Mouse (Mus musculus) olfactory bulb, adult 2 months (tissue): ENCODE data around the gene Glb1. TPM values are rescaled to one million over a fixed set of nuclear protein-coding genes. Genes with fewer than 3 reads are reported as not detected.
"Not testable (repeated sequence)": the region's sequence is repeated elsewhere in the genome, so short reads cannot be mapped to it uniquely, and the experiment has no call there.

Experiments
- H3K27ac ChIP-seq: fragments of 200-500 bp; 2 replicates; pipeline ENCODE4 v1.5.1; 2012; ENCODE audit warnings: low read depth, low read length; ENCODE audit not compliant: insufficient read depth
- H3K4me1 ChIP-seq: fragments of 200-500 bp; 2 replicates; pipeline ENCODE4 v1.6.1; 2012; ENCODE audit warnings: low read length; ENCODE audit not compliant: control insufficient read depth, insufficient read depth
- H3K4me3 ChIP-seq: fragments of 200-500 bp; 2 replicates; pipeline ENCODE4 v1.5.1; 2012; ENCODE audit warnings: mild to moderate bottlenecking, low read depth, low read length, moderate library complexity; ENCODE audit not compliant: insufficient read depth
- CTCF ChIP-seq: fragments of 200-500 bp; IDR thresholded peaks from 2 replicates; pipeline ENCODE4 v1.5.1; 2012; ENCODE audit warnings: low read depth, mild to moderate bottlenecking, low read length, moderate library complexity; ENCODE audit not compliant: insufficient read depth
- POLR2A ChIP-seq: fragments of 200-500 bp; IDR thresholded peaks from 2 replicates; pipeline ENCODE4 v1.6.1; 2012; ENCODE audit warnings: mild to moderate bottlenecking, low read depth, low read length, moderate library complexity; ENCODE audit not compliant: insufficient read depth
- WGBS: fragments of 180-500 bp; shearing (Covaris S2); methylation state at CpG from one replicate; pipeline ENCODE4 v1.1.7; 2018; 5-methylcytosine and 5-hydroxymethylcytosine counted together
- polyA plus RNA-seq: library from polyadenylated mRNA; stranded (reverse); fragments of >200 nt; gene quantifications from 2 replicates; pipeline ENCODE4 v1.2.4, GENCODE M21; 2012; ENCODE audit warnings: low replicate concordance; ENCODE audit not compliant: missing spikeins, insufficient read depth, insufficient read length

Glb1 gene
- polyA plus RNA-seq = not detected in 2 replicates

DNA sequence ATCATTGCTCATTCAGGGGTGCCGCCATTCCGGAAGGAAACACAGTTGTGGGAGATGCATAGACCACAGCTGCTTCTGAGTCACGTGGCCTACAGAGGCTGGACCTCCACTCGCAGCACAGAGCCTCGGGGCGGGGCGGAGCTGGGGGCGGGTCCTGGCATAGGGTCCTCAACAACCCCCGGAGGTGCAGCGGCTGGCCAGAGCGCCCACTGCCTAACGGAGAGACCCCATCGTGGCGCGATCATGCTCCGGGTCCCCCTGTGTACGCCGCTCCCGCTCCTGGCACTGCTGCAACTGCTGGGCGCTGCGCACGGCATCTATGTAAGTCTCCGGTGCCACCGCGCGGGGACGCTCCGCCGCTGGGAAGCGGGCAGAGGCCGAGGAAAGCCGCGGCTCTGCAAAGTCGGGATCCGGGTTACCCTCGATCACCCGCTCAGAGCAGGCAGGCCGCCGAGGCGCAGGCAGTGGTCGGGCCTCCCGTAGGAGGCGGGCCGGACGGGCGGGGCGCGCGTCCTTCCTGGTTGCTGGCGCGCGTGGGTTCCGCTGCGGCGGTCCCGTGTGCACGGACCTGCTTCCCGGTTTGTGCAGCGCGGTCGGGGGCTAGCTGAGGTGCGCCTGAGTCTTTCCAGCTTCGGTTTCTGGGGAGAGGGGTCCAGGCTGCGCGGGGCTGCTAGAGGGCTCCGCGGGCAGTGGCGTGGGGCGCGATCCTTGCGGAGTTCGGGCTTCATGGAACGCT is at the start of gene Glb1, which contains the start of gene Tmppe:
Glb1 (plus strand) TSS at position 128 of the 736 bp plus-strand sequence.
Tmppe (plus strand) TSS at position 157 of the 736 bp plus-strand sequence.
- WGBS = under 1% methylated on average over 73 of the region's 73 CpGs
- Histone ChIP-seq H3K4me3 (peak within 1 kb of the TSS; percentile 62), H3K27ac (peak within 1 kb of the TSS; percentile 89), H3K4me1 (peaks cover 6% of the 10 kb centered on the region)
- TF ChIP-seq POLR2A (0 out of 2 replicates have a peak, but pooled peaks have one; percentile 17), CTCF (peak; percentile 51; the same call in 1 of the 2 replicates)

DNA sequence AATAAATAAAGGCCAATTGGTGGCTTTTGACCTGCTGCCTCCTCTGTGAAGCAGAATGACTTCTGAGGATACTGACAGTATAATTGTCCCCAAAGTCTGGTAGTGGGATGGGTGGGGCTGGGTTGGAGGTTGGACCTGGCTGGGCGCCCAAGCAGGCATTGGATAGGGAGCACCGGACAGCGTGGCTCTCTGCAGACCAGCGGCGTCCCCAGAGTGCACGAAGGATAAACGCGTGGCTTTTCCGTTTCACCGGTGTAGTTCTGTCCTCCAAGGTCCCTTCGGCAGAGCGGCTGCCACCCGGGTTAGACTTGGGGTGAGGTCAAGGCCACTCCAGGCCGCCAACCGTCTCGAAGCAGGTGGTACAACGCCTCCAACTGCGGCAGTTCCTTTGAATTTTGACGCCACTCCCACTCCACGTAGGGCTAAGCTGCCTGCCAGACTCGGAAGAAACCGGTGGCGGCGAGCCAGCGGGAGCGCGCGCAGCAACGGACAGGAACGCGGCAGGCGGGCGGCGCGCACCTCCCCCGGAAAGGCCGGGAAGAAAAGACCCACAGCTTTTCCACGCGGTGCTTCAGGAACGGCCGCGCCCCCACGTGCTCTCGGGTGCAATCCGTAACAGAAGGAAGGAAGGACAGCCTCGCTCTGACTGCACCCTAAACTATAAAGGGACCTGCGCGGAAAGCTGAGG is 32.9 kb upstream of the Glb1 start:
- WGBS = 1% methylated on average over 48 of the region's 48 CpGs
- H3K4me1 ChIP-seq = peaks cover 2% of the 10 kb centered on the region; the same call in 1 of the 2 replicates
- TF ChIP-seq POLR2A = no peak
- TF ChIP-seq CTCF = no peak
- peak overlapping the region; percentile 41 for H3K4me3 ChIP-seq
- H3K27ac ChIP-seq = no peak overlapping the region

DNA sequence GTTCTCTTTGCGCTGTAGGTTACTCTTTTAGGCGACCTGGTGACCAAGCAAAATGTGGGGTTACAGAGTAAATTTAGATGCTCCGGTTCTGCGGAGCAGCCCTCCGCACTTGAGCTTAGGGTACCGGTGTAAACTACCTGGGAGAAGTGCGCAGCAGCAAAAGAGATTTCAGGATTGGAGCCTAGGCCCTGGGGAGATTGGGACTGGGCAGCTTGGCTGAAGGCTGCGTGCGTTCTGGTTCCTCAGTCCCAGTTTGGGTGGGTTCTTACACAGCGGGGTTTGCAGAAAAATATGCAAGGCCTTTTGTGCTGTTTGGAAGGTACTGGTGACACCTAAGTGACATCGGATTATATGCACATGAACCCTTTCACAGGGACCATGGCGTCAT is 32.4 kb upstream of the Glb1 start:
- H3K27ac ChIP-seq = no peak overlapping the region
- TF ChIP-seq CTCF (no peak), POLR2A (no peak)
- peak overlapping the region; percentile 41 for H3K4me3 ChIP-seq
- WGBS = 30% methylated on average over 12 of the region's 12 CpGs
- H3K4me1 ChIP-seq = peaks cover 2% of the 10 kb centered on the region; the same call in 1 of the 2 replicates

DNA sequence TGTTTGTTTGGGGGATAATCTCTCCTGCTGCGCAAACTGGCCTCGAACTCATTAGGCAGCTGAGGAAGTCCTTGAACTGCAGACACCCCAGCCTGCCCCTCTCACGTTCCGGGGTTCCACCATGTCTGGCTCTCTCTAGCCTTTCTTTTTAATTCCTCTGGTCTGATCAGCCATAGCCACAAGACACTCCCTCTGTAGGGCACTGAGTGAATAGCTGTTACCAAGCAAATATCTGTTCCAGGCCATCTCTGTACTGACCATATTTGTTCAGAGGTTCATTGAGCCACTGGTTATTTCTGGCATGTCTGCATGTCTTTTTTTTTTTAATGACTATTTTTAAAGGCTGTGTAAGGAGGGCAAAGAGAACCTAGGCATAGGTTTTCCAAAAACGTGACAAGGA is 31.5 kb upstream of the Glb1 start:
- 62% methylated on average over 5 of the region's 5 CpGs for WGBS
- H3K27ac ChIP-seq, H3K4me1 ChIP-seq: not testable (repeated sequence)

DNA sequence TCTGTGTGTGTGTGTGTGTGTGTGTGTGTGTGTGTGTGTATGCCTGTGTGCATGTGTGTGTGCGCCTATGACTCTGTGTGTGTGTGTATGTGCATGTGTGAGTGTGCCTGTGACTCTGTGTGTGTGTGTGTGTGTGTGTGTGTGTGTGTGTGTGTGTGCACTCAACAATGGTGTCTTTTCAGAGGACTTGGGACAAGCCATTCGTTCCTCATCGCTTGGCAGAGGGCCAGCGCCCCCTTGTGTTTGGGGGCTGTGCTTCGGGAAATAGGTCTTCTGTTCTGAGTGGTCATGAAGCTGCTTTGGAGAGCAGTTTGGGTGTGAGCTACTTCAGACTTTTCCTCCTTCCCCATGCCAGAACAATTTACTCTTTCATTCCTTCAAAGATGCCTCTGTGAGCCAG is 29.2 kb upstream of the Glb1 start:
- WGBS = 23% methylated on average over 5 of the region's 5 CpGs
- H3K4me3 ChIP-seq, H3K27ac ChIP-seq, H3K4me1 ChIP-seq: not testable (repeated sequence)

More for the DNA sequence above, 31.5 kb upstream of the Glb1 start:
- not testable (repeated sequence) for H3K4me3 ChIP-seq

DNA sequence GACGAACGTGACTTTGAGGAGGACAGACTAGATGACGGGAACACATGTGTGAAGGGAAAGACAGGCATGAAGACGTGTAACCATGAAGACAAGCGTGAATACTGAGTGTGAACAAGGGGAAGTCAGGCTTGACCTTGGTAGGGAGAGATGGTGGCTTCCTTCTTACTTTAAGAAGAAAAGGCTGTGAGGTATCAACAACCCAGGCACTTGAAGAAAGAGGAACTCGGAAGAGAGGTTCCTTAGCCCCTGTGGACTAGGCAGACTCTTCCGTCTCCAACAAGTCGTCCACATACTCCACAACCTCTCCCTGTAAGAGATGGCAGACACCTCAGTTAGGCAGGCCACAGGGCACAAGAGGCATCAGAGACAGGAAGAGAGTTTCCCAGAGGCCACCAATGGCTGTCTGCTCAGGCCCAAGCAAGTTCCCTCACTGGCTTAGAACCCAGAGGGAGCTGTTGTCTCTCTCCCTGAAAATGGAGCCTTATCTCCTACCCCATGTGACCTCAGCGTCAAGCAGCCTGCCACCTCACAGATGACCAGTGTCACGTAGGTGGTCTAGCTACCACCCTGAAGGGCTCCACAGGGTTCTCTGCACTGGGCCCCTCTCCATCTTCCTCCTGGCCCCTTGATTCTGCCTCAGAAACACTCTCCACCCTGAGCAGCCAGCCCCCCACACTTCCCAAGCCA is 25.5 kb upstream of the Glb1 start:
- WGBS = 95% methylated on average over 10 of the region's 10 CpGs
- H3K4me3 ChIP-seq = no peak overlapping the region
- no peak overlapping the region for H3K27ac ChIP-seq
- H3K4me1 ChIP-seq = no peaks in the 10 kb centered on the region
- TF ChIP-seq CTCF (no peak), POLR2A (no peak)

DNA sequence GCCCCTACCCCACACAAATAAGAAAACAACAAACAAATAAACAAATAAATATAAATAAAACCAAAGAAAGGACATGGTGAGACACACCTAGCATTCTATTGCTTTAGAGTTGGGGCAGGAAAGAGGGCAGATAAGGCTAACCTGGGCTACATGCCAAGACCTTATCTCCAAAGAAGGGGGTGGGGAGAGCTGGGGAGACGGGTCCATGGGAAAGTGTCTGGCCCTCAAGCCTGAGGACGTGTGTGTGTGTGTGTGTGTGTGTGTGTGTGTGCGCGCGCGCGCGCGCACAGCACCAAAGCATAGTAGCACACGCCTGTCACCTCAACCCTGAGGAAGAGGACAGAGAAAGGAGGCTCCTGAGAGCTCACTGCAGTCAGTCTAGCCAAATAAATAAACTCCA is 23.7 kb upstream of the Glb1 start:
- Histone ChIP-seq H3K4me1 (no peaks in the 10 kb centered on the region), H3K4me3 (no peak overlapping the region), H3K27ac (no peak overlapping the region)
- no peak for TF ChIP-seq CTCF
- TF ChIP-seq POLR2A = no peak
- 95% methylated on average over 10 of the region's 10 CpGs for WGBS

DNA sequence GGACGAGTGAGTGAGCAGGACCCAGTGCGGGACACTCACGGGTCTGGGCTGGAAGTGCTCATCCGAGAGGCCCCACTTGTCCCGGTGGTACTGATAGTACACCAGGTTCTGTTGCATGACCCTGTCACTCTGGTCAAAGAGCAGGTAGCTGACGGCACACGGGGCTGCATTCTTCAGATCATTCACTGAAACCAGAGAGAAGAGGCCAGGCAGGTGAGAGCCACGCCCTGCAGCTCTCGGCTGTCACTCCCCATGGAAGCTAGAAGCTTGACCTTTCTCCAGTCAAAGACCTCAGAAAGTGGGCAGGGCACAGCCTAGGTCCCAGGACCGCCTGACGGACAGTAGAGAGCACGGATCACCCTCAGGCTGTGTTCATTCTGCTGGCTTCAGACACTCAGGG is 21.0 kb upstream of the Glb1 start:
- Histone ChIP-seq H3K4me3 (no peak overlapping the region), H3K4me1 (no peaks in the 10 kb centered on the region), H3K27ac (no peak overlapping the region)
- WGBS = 94% methylated on average over 12 of the region's 12 CpGs
- TF ChIP-seq CTCF (no peak), POLR2A (no peak)

DNA sequence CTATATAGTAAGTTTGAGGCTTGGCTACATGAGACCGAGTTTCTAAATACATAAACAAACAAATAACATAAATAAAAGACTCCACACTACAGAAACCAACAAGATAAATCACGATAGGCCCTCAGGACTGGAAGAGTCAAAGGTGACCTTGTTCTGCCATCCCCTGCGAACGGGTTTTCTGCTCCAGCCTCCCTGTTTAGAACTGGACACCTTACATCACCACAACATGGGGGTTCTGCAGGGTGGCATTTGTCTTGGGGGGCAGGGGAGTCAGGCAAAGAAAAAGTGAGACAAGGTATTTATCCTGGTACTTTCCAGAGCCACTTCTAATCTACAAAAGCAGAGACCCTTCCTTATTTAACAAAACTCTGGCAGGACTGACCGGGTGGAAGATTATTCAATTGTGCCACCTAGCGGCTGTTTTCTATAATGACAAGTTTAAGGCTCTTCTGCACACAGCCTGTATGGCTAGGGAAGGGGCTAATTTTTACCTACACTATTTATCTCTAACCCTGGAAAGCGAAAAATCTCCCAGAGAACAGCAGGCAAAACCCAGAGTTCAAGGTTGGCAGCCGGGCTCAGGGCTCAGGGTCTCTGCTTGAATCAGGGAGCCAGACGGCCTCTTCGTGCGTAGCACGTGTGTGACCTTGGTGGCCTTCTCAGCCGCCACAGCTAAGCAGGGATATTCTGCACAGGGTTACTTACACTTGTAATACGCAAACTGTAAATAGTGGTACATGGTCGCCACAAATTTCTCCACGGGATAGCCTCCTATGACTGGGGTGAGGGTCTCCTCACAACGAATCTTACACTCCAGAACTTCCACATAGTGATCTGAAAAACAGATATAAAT is 19.8 kb upstream of the Glb1 start:
- Histone ChIP-seq H3K4me1 (no peaks in the 10 kb centered on the region), H3K4me3 (no peak overlapping the region), H3K27ac (no peak overlapping the region)
- TF ChIP-seq POLR2A (no peak), CTCF (peak; percentile 14; the same call in 1 of the 2 replicates)
- 69% methylated on average over 17 of the region's 17 CpGs for WGBS
